Mouse (Mus musculus) layer of hippocampus, adult 11-12 months (tissue): Measurements from ENCODE around the gene Camk1d.
"Not testable (repeated sequence)": the region's sequence is repeated elsewhere in the genome, so short reads cannot be mapped to it uniquely, and the experiment has no call there.

ENCODE experiments used
- DNase-seq: peaks from one replicate; pipeline ENCODE4 v3.0.0; 2022; ENCODE audit warnings: low spot score

Gene Camk1d

GRCm38 (mm10) chr2:5611601-5612000, 102.7 kb downstream of the Camk1d start:
- DNase-seq = no peak

DNA sequence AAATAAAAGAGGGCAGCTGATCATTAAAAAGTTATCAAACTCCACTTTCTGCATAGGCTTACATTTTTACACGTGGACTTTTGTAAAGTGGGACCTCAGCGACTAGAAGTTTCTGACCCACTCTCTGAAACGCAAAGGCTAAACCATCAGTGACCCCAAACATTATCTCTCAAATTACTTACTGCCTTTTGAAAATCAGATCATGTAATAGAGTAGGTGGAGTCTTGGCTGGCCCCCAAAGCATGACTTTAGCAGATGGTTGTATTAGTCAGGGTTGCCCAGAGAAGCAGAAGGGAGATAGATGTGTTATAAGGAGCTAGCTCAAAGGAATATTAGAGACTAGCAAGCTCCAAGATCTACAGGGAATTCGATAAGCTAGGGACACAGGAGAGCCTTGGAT, 103.8 kb downstream of the Camk1d start:
- DNase-seq = peak; percentile 66

- peak; percentile 37 for DNase-seq
Measured at GRCm38 (mm10) chr2:5607920-5608841, 106.1 kb downstream of the Camk1d start.

- no peak for DNase-seq
Measured at GRCm38 (mm10) chr2:5605849-5606248, 108.5 kb downstream of the Camk1d start.

DNA sequence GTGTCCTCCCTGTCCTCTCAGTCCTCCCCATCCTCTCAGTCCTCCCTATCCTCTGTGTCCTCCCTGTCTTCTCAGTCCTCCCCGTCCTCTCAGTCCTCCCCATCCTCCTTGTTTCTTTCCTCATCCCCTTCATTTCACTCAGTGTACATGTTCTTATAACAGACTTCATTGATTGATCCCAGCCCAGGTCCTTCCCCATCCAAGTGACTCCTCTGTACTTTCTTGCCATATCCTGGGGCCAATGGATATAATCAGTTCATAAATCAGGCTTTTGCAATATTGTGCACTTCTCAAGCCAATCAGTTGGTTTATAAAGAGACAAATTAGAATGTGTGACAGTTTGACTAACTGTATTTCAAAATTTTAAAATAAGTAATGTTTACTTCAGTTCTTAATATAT, 112.3 kb downstream of the Camk1d start:
- no peak for DNase-seq

- DNase-seq = not testable (repeated sequence)
Measured at GRCm38 (mm10) chr2:5601243-5601642, 113.1 kb downstream of the Camk1d start.

DNA sequence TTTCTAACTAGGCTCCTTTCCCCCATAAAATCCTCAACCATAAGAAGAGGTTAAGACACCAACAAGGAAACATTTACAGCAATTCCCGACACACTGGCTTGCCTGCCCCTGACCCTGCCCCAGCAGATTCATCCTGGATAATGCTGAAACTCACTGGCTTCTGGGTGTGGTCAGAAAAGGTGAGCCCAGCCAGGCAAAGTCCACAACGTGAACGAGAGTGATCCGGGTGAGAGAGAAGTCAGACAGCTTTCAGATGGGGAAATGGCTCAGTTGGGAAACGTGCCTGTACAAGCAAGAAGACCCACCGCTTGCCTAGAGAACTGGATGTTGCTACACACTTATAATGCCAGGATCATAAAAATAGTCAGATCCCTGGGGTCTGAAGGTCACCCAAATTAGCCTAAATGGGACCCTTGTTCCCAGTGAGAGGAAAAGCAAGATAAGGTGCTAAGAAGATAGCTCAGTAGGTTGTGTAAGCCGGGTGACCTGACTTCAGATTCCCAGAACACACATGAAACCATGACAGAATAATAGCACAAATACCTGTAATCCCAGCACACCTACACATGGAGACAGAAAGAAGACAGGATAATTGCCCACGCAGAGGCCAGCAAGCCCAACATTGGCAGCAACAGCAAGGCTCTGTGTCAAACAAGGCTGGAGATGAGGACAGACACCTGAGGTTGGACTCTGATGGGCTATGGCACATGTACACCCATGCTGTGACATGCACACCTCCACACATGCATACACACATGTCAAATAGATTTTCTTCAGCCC, 113.9 kb downstream of the Camk1d start:
- no peak for DNase-seq

- DNase-seq = no peak
Measured at GRCm38 (mm10) chr2:5599713-5600112, 114.6 kb downstream of the Camk1d start.

- no peak for DNase-seq
Measured at GRCm38 (mm10) chr2:5598533-5598932, 115.8 kb downstream of the Camk1d start.

DNA sequence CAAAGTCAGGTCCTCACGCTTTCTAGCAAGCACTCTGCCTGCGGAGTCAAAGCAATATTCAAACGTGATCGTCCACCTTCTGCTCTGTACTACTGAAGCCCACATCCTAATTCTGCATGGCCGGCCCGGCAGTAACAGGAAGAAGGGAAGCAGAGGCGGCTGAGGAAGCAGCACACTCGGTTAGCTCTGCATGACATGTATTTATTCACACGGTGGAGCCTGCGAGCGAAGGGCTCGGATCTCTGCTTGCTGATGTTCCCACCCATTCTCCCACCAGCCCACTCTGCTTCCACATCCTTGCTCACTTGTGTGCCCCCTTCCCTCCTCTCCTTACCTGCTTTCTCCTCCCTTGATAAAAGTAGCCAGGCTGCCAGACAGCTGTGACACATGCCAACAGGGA, 117.4 kb downstream of the Camk1d start:
- DNase-seq = no peak

DNA sequence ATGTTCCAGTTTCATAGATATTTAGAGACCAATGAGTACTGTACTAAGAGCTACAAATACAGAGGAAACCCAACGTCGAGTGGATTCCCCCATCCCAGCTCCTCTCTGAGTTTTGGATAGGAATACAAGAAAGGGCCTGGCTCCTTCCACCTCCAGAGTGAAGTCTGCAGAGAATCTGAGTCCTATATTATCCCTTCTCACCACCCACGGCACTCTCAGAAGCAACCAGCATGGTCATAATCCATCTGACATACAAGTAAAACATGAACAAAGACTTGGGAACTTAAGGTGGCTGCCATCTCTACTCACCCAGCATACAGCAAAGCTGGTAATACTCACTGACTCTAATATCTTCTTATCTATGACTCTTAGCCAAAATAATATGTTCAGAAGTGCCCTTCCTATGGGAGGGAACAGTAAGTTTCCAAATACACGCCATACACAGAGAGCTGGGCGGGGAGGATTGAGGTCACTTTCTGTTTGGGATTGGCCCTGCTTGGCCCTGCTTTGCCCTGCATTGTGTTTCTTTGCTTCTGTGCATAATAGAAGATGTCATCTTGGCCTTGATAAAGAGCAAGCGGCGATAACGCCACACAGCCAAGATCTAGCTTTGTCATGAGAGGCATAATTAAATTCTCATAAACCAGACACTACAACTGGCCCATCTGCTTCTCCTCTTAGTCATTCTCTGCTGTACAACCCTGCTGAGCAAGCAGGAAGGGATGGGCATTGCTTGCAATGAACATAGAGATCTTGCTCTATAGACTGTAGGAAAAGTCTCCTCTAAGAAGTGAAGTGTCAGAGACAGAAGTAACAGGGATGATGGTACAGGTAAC, 118.7 kb downstream of the Camk1d start:
- DNase-seq = peak; percentile 41

DNA sequence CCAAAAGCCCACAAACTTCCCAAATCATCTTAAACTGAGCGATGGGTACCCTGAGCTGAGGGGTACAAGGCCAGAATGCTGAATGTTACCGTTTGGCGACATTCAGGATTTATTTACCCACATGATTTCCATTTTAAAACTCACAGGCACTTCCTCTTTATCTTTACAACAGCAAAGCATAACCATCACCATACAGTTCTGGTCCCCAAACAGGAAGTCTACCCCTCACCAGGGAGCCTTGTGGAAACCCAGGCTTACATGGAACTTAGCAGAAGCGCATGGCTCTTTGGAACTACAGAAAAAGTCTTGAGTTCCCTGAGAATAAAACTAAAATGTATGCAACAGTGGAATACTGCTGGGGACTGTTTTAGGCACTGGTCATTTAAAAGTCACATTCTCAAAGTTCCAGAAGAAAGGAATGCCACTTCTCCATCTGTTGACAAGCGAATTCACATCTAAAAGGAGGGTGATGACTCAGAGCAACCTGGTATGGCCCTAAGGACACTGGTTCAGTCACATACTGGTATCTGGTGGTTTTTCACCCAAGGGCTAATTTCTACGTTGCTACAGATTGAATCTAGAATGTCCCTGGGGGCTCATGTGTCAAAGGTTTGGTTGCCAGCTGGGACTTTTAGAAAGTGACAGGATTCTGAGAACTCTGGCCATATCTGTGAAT, 121.7 kb downstream of the Camk1d start:
- no peak for DNase-seq

DNA sequence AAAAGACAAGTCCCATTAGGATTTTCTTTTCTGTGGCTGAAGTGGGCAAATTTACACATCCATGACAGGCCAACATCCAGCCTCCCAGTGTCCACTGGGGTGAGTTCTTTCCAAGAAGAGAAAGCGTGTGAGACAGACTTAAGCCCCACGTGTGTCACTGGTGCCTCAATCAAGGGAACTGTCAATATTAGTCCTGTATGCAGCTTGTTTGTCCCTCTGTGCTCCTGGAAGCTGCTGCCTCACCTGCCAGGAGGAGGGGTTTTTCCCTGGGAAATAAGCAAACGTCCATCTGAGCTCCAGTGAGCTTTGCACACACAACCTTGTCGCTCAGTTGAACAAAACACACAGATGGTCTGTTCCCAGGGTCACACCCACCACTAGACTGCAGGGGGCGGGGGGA, 124.2 kb downstream of the Camk1d start:
- no peak for DNase-seq

GRCm38 (mm10) chr2:5589163-5589562, 125.2 kb downstream of the Camk1d start:
- DNase-seq = peak; percentile 52

- DNase-seq = no peak
Measured at GRCm38 (mm10) chr2:5588329-5588982, 125.9 kb downstream of the Camk1d start.

DNA sequence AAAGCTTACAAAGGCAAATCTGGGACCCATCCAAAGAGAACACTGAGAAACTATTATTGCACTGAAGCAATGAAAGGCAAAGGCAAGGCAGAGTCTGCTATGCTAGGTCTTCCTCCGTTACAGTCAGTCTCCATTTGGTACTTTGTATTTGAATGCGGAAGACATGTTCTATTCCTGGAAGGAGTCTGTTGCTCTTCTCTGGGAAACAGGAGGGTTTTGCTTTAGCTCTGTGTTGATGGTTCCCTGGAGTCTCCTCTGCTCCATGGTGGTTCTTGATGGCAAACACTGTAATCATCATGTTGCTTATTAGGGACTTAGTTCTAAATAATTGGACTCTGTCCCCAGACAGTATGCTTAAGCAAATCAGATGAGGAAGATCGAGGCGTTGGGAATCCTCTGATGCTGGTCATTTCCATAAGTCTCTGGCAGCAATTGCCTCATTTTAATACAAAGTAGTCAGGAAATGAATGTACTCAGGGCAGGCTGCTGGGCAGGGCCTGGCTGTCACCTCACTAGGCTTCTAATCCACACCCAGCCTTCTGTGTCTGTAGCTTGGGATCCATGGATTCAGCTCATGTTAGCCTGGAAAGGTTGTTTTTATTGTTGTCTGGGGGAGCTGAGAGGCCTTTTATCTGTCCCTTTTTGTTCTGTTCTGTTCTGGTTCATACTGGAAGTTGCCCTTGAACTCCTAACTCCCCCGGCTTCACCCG, 129.8 kb downstream of the Camk1d start:
- no peak for DNase-seq

- DNase-seq = no peak
Measured at GRCm38 (mm10) chr2:5579391-5579790, 134.9 kb downstream of the Camk1d start.

GRCm38 (mm10) chr2:5577399-5578129, 136.8 kb downstream of the Camk1d start:
- no peak for DNase-seq

GRCm38 (mm10) chr2:5572314-5573006, 141.9 kb downstream of the Camk1d start:
- DNase-seq = no peak
